Mouse (Mus musculus) midbrain, embryonic 11.5 days (tissue): ENCODE data around the gene Zkscan16. TPM values are rescaled to one million over a fixed set of nuclear protein-coding genes. Genes with fewer than 3 reads are reported as not detected.
A peak's percentile ranks its signal among the peaks of the same experiment; 100 is the strongest.

Experiments
- ATAC-seq: fragments of 200-750 bp; cut with Nextera tagmentation; 2 replicates; pipeline ENCODE4 v1.8.0; 2017; ENCODE audit warnings: moderate TSS enrichment, moderate library complexity; ENCODE audit not compliant: low FRiP score
- DNase-seq: peaks from one replicate; pipeline ENCODE4 v3.0.0; 2015; ENCODE audit warnings: low spot score; ENCODE audit errors: missing footprints
- H3K27ac ChIP-seq: fragments of 300-500 bp; sonication (generic); 2 replicates; pipeline ENCODE4 v1.5.1; 2014; ENCODE audit warnings: low read depth, low read length
- H3K27me3 ChIP-seq: fragments of 300-500 bp; sonication (generic); 2 replicates; pipeline ENCODE4 v1.6.1; 2014; ENCODE audit warnings: mild to moderate bottlenecking, low read length, moderate library complexity, mixed read lengths; ENCODE audit not compliant: control insufficient read depth, insufficient read depth
- H3K36me3 ChIP-seq: fragments of 300-500 bp; sonication (generic); 2 replicates; pipeline ENCODE4 v1.6.1; 2014; ENCODE audit warnings: mild to moderate bottlenecking, low read length, moderate library complexity, mixed read lengths; ENCODE audit not compliant: control insufficient read depth, insufficient read depth
- H3K4me1 ChIP-seq: fragments of 300-500 bp; sonication (generic); 2 replicates; pipeline ENCODE4 v1.6.1; 2014; ENCODE audit warnings: low read length; ENCODE audit not compliant: control insufficient read depth, insufficient read depth
- H3K4me2 ChIP-seq: fragments of 300-500 bp; sonication (generic); 2 replicates; pipeline ENCODE4 v1.6.1; 2014; ENCODE audit warnings: mild to moderate bottlenecking, moderate library complexity
- H3K4me3 ChIP-seq: fragments of 300-500 bp; sonication (generic); 2 replicates; pipeline ENCODE4 v1.5.1; 2014; ENCODE audit warnings: low read depth, low read length
- H3K9ac ChIP-seq: fragments of 300-500 bp; sonication (generic); 2 replicates; pipeline ENCODE4 v1.6.1; 2014; ENCODE audit warnings: low read length
- H3K9me3 ChIP-seq: fragments of 300-500 bp; sonication (generic); 2 replicates; pipeline ENCODE4 v1.6.1; 2016; ENCODE audit warnings: low read length; ENCODE audit not compliant: control insufficient read depth
- WGBS: fragments of 180-500 bp; shearing (Covaris S2); extraction: QIAGEN DNeasy Blood & Tissue Kit; methylation state at CpG from one replicate; pipeline ENCODE4 v1.1.7; 2014; 5-methylcytosine and 5-hydroxymethylcytosine counted together
- polyA plus RNA-seq: library from polyadenylated mRNA; unstranded; fragments of >200 nt; fragmentation: Nextera tagmentation; extraction: Ambion mirVana; gene quantifications from 2 replicates; pipeline ENCODE4 v1.2.1, GENCODE M21; 2014

Gene Zkscan16
- polyA plus RNA-seq, 1 experiment from 2014 or later: 1.0 TPM

GRCm38 (mm10) chr4:59002948-59003805, 59.7 kb downstream of the Zkscan16 start, which contains the start of gene Gm20503:
TSS of gene Gm20503 (plus strand) at chr4:59003210.
- peak within 1 kb of the TSS; percentile 69 for H3K27ac ChIP-seq

DNA sequence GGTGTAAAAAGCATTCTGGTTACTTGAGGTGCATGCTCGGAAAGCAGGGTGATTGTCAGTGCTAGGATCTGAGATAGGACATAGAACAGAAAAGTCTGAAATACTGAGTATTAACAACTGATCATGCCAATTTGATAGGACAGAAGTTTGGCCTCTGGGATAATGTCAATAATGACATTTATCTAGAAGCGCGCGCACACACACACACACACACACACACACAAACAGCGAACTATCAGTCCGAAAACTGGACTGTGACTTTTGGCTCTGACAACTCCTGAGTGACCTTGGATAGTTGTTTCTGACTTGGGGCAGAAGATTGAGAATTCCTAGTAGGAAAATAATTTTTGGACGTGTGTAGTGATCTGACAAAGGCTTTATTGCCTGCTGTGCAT, 60.4 kb downstream of the Zkscan16 start:
- no peak for DNase-seq
- no peaks in the 10 kb centered on the region for H3K9me3 ChIP-seq
- peak overlapping the region; percentile 92 for H3K9ac ChIP-seq
- peaks cover 10% of the 10 kb centered on the region for H3K4me1 ChIP-seq
- H3K36me3 ChIP-seq: no peaks in the 10 kb centered on the region
- no peak overlapping the region for H3K27ac ChIP-seq
- H3K4me3 ChIP-seq: peak overlapping the region; percentile 87
- peak overlapping the region; percentile 78 for H3K4me2 ChIP-seq
- ATAC-seq: no peak
- WGBS: 38% methylated on average over 7 of the region's 7 CpGs
- H3K27me3 ChIP-seq: no peaks in the 10 kb centered on the region; the same call in 1 of the 2 replicates

More at GRCm38 (mm10) chr4:59002948-59003805, 59.7 kb downstream of the Zkscan16 start, which contains the start of gene Gm20503:
- ATAC-seq (peak; percentile 99), DNase-seq (peak; percentile 99)
- no peaks in the 10 kb centered on the region for H3K9me3 ChIP-seq
- peak within 1 kb of the TSS; percentile 92 for H3K9ac ChIP-seq
- H3K4me2 ChIP-seq: peak within 1 kb of the TSS; percentile 78
- H3K4me3 ChIP-seq: peak within 1 kb of the TSS; percentile 87
- no peaks in the 10 kb centered on the region; the same call in 1 of the 2 replicates for H3K27me3 ChIP-seq
- WGBS: under 1% methylated on average over 82 of the region's 89 CpGs
- peaks cover 10% of the 10 kb centered on the region for H3K4me1 ChIP-seq
- H3K36me3 ChIP-seq: no peaks in the 10 kb centered on the region

DNA sequence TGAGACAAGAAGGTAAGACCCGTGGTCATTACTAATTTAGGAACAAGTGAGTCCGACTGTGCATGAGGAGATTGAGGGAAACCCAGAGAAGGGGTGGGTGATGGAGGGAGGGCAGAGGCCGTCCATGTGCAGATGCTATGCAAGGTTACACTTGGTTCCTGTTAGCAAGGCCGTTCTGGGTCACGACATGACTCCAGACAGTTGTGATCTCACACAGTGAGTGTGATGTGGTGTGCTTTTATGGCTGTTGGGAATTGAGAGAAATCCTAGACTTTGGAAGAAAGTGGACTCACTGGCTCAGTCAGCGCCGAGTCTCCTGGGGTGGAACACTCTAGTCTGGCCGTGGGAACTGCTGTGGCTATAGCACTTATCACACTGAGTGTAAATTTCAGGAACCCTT, 62.8 kb downstream of the Zkscan16 start:
- Histone ChIP-seq H3K27ac (no peak overlapping the region), H3K4me3 (no peak overlapping the region), H3K9ac (no peak overlapping the region), H3K9me3 (no peaks in the 10 kb centered on the region), H3K36me3 (no peaks in the 10 kb centered on the region), H3K4me2 (no peak overlapping the region), H3K27me3 (no peaks in the 10 kb centered on the region; the same call in 1 of the 2 replicates), H3K4me1 (peaks cover 10% of the 10 kb centered on the region)
- DNase-seq (no peak), ATAC-seq (no peak)
- 61% methylated on average over 8 of the region's 8 CpGs for WGBS

GRCm38 (mm10) chr4:59007016-59007415, 63.6 kb downstream of the Zkscan16 start:
- H3K27ac ChIP-seq: no peak overlapping the region
- no peaks in the 10 kb centered on the region; the same call in 1 of the 2 replicates for H3K27me3 ChIP-seq
- ATAC-seq (no peak), DNase-seq (no peak)
- H3K36me3 ChIP-seq: no peaks in the 10 kb centered on the region
- no peak overlapping the region for H3K4me3 ChIP-seq
- H3K4me1 ChIP-seq: peaks cover 10% of the 10 kb centered on the region
- H3K4me2 ChIP-seq: no peak overlapping the region
- H3K9ac ChIP-seq: no peak overlapping the region
- 46% methylated on average over 6 of the region's 6 CpGs for WGBS
- no peaks in the 10 kb centered on the region for H3K9me3 ChIP-seq

Other genes starting within 250 kb of the Zkscan16 start
- gene Olfr267, start 155.9 kb upstream of the Zkscan16 start, polyA plus RNA-seq: 0.11 TPM in 1 of 2 replicates, not detected in the other
- 38.7 and 42.3 TPM in 2 replicates for gene Ecpas, start 30.9 kb upstream of the Zkscan16 start, polyA plus RNA-seq
- 16.2 and 17.6 TPM in 2 replicates for gene Ptgr1, start 43.5 kb downstream of the Zkscan16 start, polyA plus RNA-seq
- gene Dnajc25, start 51.4 kb downstream of the Zkscan16 start, polyA plus RNA-seq: 5.3 and 5.5 TPM in 2 replicates
- 5.4 and 7.8 TPM in 2 replicates for gene Gm20503, start 59.6 kb downstream of the Zkscan16 start, polyA plus RNA-seq
- 89.7 and 95.8 TPM in 2 replicates for gene Gng10, start 91.5 kb downstream of the Zkscan16 start, polyA plus RNA-seq
- gene AI481877, start 195.4 kb downstream of the Zkscan16 start, polyA plus RNA-seq: not detected in 2 replicates
- 12.8 and 12.9 TPM in 2 replicates for gene Ugcg, start 245.6 kb downstream of the Zkscan16 start, polyA plus RNA-seq